Mouse (Mus musculus): Measurements from ENCODE around the gene Guk1.

Guk1 gene

GRCm38 (mm10) chr11:59162443-59163254 is 29.4 kb downstream of the Guk1 start:
- peak in 1 of 2 experiments; percentile 19 for DNase-seq

GRCm38 (mm10) chr11:59161398-59161797 is 30.6 kb downstream of the Guk1 start:
- DNase-seq, result no peak

GRCm38 (mm10) chr11:59159558-59159957 is 32.5 kb downstream of the Guk1 start:
- no peak for DNase-seq

- no peak for DNase-seq
Observed at GRCm38 (mm10) chr11:59159099-59159498, 32.9 kb downstream of the Guk1 start.

- no peak for DNase-seq
Observed at GRCm38 (mm10) chr11:59155900-59156299, 36.1 kb downstream of the Guk1 start.

- no peak for DNase-seq
Observed at GRCm38 (mm10) chr11:59154220-59154619, 37.8 kb downstream of the Guk1 start.

- DNase-seq, result no peak
Observed at GRCm38 (mm10) chr11:59151729-59152128, 40.3 kb downstream of the Guk1 start.

GRCm38 (mm10) chr11:59149302-59149701 is 42.7 kb downstream of the Guk1 start:
- DNase-seq, result no peak

GRCm38 (mm10) chr11:59142962-59143361 is 49.0 kb downstream of the Guk1 start:
- DNase-seq, result no peak

- no peak for DNase-seq
Observed at GRCm38 (mm10) chr11:59141772-59142370, 50.1 kb downstream of the Guk1 start.

GRCm38 (mm10) chr11:59138537-59139486 is 53.2 kb downstream of the Guk1 start:
- DNase-seq, result no peak

GRCm38 (mm10) chr11:59136994-59137706 is 54.9 kb downstream of the Guk1 start:
- DNase-seq, result no peak

- DNase-seq, result peak in 1 of 2 experiments; percentile 22
Observed at GRCm38 (mm10) chr11:59135904-59136452, 56.0 kb downstream of the Guk1 start, which contains the start of gene Obscn. Gene Obscn (minus strand): TSS chr11:59136402.

GRCm38 (mm10) chr11:59135051-59135820 is 56.8 kb downstream of the Guk1 start:
- DNase-seq, result peak in 1 of 2 experiments; percentile 26

GRCm38 (mm10) chr11:59134373-59134997 is 57.5 kb downstream of the Guk1 start:
- DNase-seq, result peak in 1 of 2 experiments; percentile 37

Data from cerebellum, postnatal 14 days (tissue).